In the genomic region with DNA sequence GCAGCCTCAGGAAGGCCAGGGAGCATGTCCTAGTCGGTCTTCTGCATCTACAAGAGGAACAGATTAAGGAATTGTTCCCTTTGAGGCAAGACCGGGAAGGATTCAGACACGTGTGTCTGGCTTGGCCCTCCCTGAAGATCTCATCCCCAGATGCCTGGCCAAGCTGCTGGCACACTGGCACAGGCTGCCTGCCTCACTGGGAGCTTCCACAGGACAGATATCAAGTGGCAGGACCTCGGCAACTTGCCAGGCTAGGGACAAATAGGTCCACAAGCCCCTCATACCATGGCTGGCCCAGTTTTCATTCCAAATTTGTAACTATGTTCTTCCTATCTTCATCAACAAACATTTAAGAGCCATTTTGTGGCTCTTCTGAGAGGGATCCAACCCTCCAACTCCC, we compare ENCODE assay signal across 21 mouse cellular contexts. TPM values are rescaled to one million over a fixed set of nuclear protein-coding genes. Genes with fewer than 3 reads are reported as not detected.
DNase-seq lines count a peak whose midpoint lies in the region; TF ChIP-seq lines count a peak whose summit lies in the region.
"Had no signal": no experiment of that assay in that cellular context is flagged by ENCODE, and none has a peak within 500 bp of the region (broad histone marks: within the 10 kb centered on the region; RNA-seq: fewer than 3 reads in every experiment).

No protein-coding gene starts in this region.

- DNase-seq in cerebellum, postnatal 10 days = peak; percentile 79 to 80
- DNase-seq in cerebellum, adult 18-20 months = no peak
- peak; percentile 42 for DNase-seq in heart, postnatal 4 days
- no peak for DNase-seq in heart, adult 9 months (ENCODE audit: low spot score in 2 of 2)
- DNase-seq in layer of hippocampus, adult 2 months (ENCODE audit: low spot score in 2 of 2) = no peak
- DNase-seq in layer of hippocampus, adult 9-11 months = no peak
- peak; percentile 14 for DNase-seq in Muller cell, postnatal 12 days (ENCODE audit: inconsistent ontology term)
- DNase-seq in testis, postnatal 10 days (ENCODE audit: low spot score) = no peak
- DNase-seq: adrenal gland, postnatal 10 days; cerebellum, adult 9-11 months; kidney, postnatal 25 days; liver, embryonic 13.5 days; midbrain, embryonic 14.5 days; right cerebral cortex, postnatal 25 days; thymus, adult 18-20 months; thymus, postnatal 4 days had no signal

- H3K27ac ChIP-seq in layer of hippocampus, adult 2 months = peak overlapping the region; percentile 15; the same call in 1 of the 2 replicates
- H3K27ac ChIP-seq: forebrain, embryonic 10.5 days; heart, embryonic 13.5 days; hindbrain, embryonic 13.5 days; limb, embryonic 13.5 days; liver, embryonic 13.5 days; lung, embryonic 15.5 days had no signal

- H3K4me3 ChIP-seq in layer of hippocampus, adult 2 months = no peak overlapping the region
- H3K4me3 ChIP-seq: forebrain, embryonic 10.5 days; heart, embryonic 13.5 days; hindbrain, embryonic 13.5 days; limb, embryonic 13.5 days; liver, embryonic 13.5 days; lung, embryonic 15.5 days had no signal

- TF ChIP-seq CTCF in layer of hippocampus, adult 2 months (conservative IDR thresholded peaks at IDR 0.05) = no peak

RNA-seq across cellular contexts. Expression of gene Tspan9, which starts 16.5 kb away (rescaled TPM):
- total RNA-seq in heart, postnatal 4 days (2021) = 100 to 1,000 TPM; 216 TPM
- total RNA-seq in layer of hippocampus, adult 2 months (2021) = 10 to 100 TPM; 42.2 to 45.6 TPM

Comparison
In these comparisons a context has a peak if more than half of its experiments do, and no peak if none do; other contexts are left out.
1. DNase-seq: peak in cerebellum, postnatal 10 days (2 of 2), heart, postnatal 4 days (single experiment) and Muller cell, postnatal 12 days (single experiment); none in cerebellum, adult 18-20 months (0 of 2), heart, adult 9 months (0 of 2), layer of hippocampus, adult 2 months (0 of 2), layer of hippocampus, adult 9-11 months (single experiment) and testis, postnatal 10 days (single experiment).
2. RNA of gene Tspan9, which starts 16.5 kb away (total RNA-seq): 216 TPM in heart, postnatal 4 days; 42.2 to 45.6 TPM in layer of hippocampus, adult 2 months; every median in the first group is over 4 times any median in the second.